Comparison of ENCODE assay signal across 11 mouse cellular contexts in genomic region chr2:90574536-90574935, GRCm38 (mm10). TPM values are rescaled to one million over a fixed set of nuclear protein-coding genes. Genes with fewer than 3 reads are reported as not detected.
DNase-seq lines count a peak whose midpoint lies in the region; ATAC-seq and TF ChIP-seq lines count a peak whose summit lies in the region.
"Had no signal": no experiment of that assay in that cellular context is flagged by ENCODE, and none has a peak within 500 bp of the region (broad histone marks: within the 10 kb centered on the region; RNA-seq: fewer than 3 reads in every experiment).

No protein-coding gene starts in this region.

- peak overlapping the region; percentile 54 for H3K4me2 ChIP-seq in heart, embryonic 14.5 days (ENCODE audit: low read length)
- H3K4me2 ChIP-seq in lung, postnatal 0 days (replicated peaks; ENCODE audit: low read depth, low read length) = peak overlapping the region; percentile 33; the same call in 1 of the 2 replicates
- H3K4me2 ChIP-seq in embryonic facial prominence, embryonic 12.5 days (replicated peaks) = peak overlapping the region; percentile 36
- peak overlapping the region; percentile 30; the same call in 1 of the 2 replicates for H3K4me2 ChIP-seq in neural tube, embryonic 13.5 days
- H3K4me2 ChIP-seq: limb, embryonic 12.5 days had no signal

- no peaks in the 10 kb centered on the region for H3K36me3 ChIP-seq in heart, embryonic 14.5 days (ENCODE audit: control insufficient read depth, insufficient read depth, low read length)
- H3K36me3 ChIP-seq in lung, postnatal 0 days (ENCODE audit: insufficient read depth, low read length) = no peaks in the 10 kb centered on the region
- H3K36me3 ChIP-seq in embryonic facial prominence, embryonic 12.5 days = no peaks in the 10 kb centered on the region
- no peaks in the 10 kb centered on the region for H3K36me3 ChIP-seq in neural tube, embryonic 13.5 days
- H3K36me3 ChIP-seq: limb, embryonic 12.5 days had no signal

- H3K27me3 ChIP-seq in heart, embryonic 14.5 days (ENCODE audit: control insufficient read depth, insufficient read depth, low read length) = no peaks in the 10 kb centered on the region
- no peaks in the 10 kb centered on the region for H3K27me3 ChIP-seq in lung, postnatal 0 days (replicated peaks; ENCODE audit: insufficient read depth, low read length)
- peaks cover 1% of the 10 kb centered on the region; the same call in 1 of the 2 replicates for H3K27me3 ChIP-seq in embryonic facial prominence, embryonic 12.5 days
- H3K27me3 ChIP-seq in neural tube, embryonic 13.5 days = no peaks in the 10 kb centered on the region

- no peak for TF ChIP-seq EP300 in lung, postnatal 0 days (IDR thresholded peaks at IDR 0.05)

- peak overlapping the region; percentile 15 to 26; a peak in 3 of 4 replicates for H3K4me3 ChIP-seq in heart, embryonic 14.5 days (ENCODE audit: control insufficient read depth in 1 of 2, insufficient read depth in 1 of 2, low read depth in 1 of 2, low read length in 2 of 2)
- no peak overlapping the region for H3K4me3 ChIP-seq in lung, postnatal 0 days (ENCODE audit: low read depth, low read length)
- H3K4me3 ChIP-seq in embryonic facial prominence, embryonic 12.5 days = no peak overlapping the region
- H3K4me3 ChIP-seq in neural tube, embryonic 13.5 days = no peak overlapping the region
- H3K4me3 ChIP-seq: limb, embryonic 12.5 days had no signal

- H3K9me3 ChIP-seq in heart, embryonic 14.5 days (ENCODE audit: control insufficient read depth, low read length) = no peaks in the 10 kb centered on the region
- no peaks in the 10 kb centered on the region for H3K9me3 ChIP-seq in lung, postnatal 0 days (ENCODE audit: low read length)
- H3K9me3 ChIP-seq in embryonic facial prominence, embryonic 12.5 days = no peaks in the 10 kb centered on the region
- H3K9me3 ChIP-seq in neural tube, embryonic 13.5 days = no peaks in the 10 kb centered on the region
- H3K9me3 ChIP-seq: limb, embryonic 12.5 days had no signal

- H3K27ac ChIP-seq in heart, embryonic 14.5 days (replicated peaks in 1 of 2; ENCODE audit: control insufficient read depth in 1 of 2, insufficient read depth in 1 of 2, low read depth in 2 of 2, low read length in 2 of 2) = no peak overlapping the region
- H3K27ac ChIP-seq in lung, postnatal 0 days (ENCODE audit: low read length) = no peak overlapping the region
- no peak overlapping the region for H3K27ac ChIP-seq in embryonic facial prominence, embryonic 12.5 days
- no peak overlapping the region for H3K27ac ChIP-seq in neural tube, embryonic 13.5 days (replicated peaks)
- H3K27ac ChIP-seq: limb, embryonic 12.5 days had no signal

- peak overlapping the region; percentile 2; the same call in 1 of the 2 replicates for H3K9ac ChIP-seq in heart, embryonic 14.5 days (ENCODE audit: low read length)
- no peak overlapping the region for H3K9ac ChIP-seq in lung, postnatal 0 days (replicated peaks; ENCODE audit: low read depth)
- no peak overlapping the region for H3K9ac ChIP-seq in embryonic facial prominence, embryonic 12.5 days
- no peak overlapping the region for H3K9ac ChIP-seq in neural tube, embryonic 13.5 days
- H3K9ac ChIP-seq: limb, embryonic 12.5 days had no signal

- no peak for DNase-seq in heart, adult 9 months (ENCODE audit: low spot score in 2 of 2)
- no peak for DNase-seq in lung, postnatal 0 days (ENCODE audit: low spot score)
- no peak for DNase-seq in lung, postnatal 25 days (ENCODE audit: low spot score)
- no peak for DNase-seq in left cerebral cortex, adult 11 months (ENCODE audit: low spot score)
- no peak for DNase-seq in retina, postnatal 1 day
- DNase-seq: cerebellum, adult 11 months; kidney, postnatal 36 days had no signal

- TF ChIP-seq CTCF in lung, postnatal 0 days (IDR thresholded peaks at IDR 0.05) = no peak

- WGBS in heart, embryonic 14.5 days = 50% methylated on average over 8 of the region's 8 CpGs
- WGBS in lung, postnatal 0 days = 46% methylated on average over 8 of the region's 8 CpGs
- WGBS in embryonic facial prominence, embryonic 12.5 days = 59% methylated on average over 8 of the region's 8 CpGs
- 77% methylated on average over 8 of the region's 8 CpGs for WGBS in neural tube, embryonic 13.5 days

- peaks cover 4 to 10% of the 10 kb centered on the region in 2 experiments; a peak in 3 of 4 replicates for H3K4me1 ChIP-seq in heart, embryonic 14.5 days (ENCODE audit: control insufficient read depth in 2 of 2, insufficient read depth in 2 of 2, low read length in 2 of 2)
- H3K4me1 ChIP-seq in lung, postnatal 0 days (ENCODE audit: insufficient read depth, low read depth, low read length) = peaks cover 5% of the 10 kb centered on the region; the same call in 1 of the 2 replicates
- peaks cover 17% of the 10 kb centered on the region; the same call in 1 of the 2 replicates for H3K4me1 ChIP-seq in embryonic facial prominence, embryonic 12.5 days
- H3K4me1 ChIP-seq in neural tube, embryonic 13.5 days (replicated peaks) = peaks cover 21% of the 10 kb centered on the region

- ATAC-seq in heart, embryonic 14.5 days (ENCODE audit: insufficient number of reproducible peaks, insufficient read depth, low FRiP score, low read depth) = no peak
- no peak for ATAC-seq in lung, postnatal 0 days
- ATAC-seq in embryonic facial prominence, embryonic 12.5 days (ENCODE audit: insufficient number of reproducible peaks, insufficient read depth, low FRiP score, low TSS enrichment) = no peak
- ATAC-seq in neural tube, embryonic 13.5 days (ENCODE audit: low read depth) = no peak

RNA-seq across cellular contexts. Expression of gene Ptprj, which starts 5.9 kb away (rescaled TPM):
- polyA plus RNA-seq in heart, embryonic 14.5 days (2014; fragmentation: Nextera tagmentation; extraction: Ambion mirVana) = 1.5 and 1.8 TPM in 2 replicates
- polyA plus RNA-seq in lung, postnatal 0 days (2015; fragmentation: Nextera tagmentation; extraction: Ambion mirVana) = 4.2 TPM in 2 replicates
- 2.6 and 3.7 TPM in 2 replicates for polyA plus RNA-seq in embryonic facial prominence, embryonic 12.5 days (2016; fragmentation: Nextera tagmentation; extraction: Ambion mirVana)
- polyA plus RNA-seq in neural tube, embryonic 13.5 days (2015; fragmentation: Nextera tagmentation; extraction: Ambion mirVana) = 4.2 and 4.4 TPM in 2 replicates

Comparison
In these comparisons a context has a peak if more than half of its experiments do, and no peak if none do; other contexts are left out.
1. H3K4me3 ChIP-seq: peak in heart, embryonic 14.5 days (2 of 2); none in lung, postnatal 0 days (single experiment), embryonic facial prominence, embryonic 12.5 days (single experiment) and neural tube, embryonic 13.5 days (single experiment).
2. Peak in every context shown above with its lines, with median percentiles within 50 percentile points of each other: H3K4me2 ChIP-seq.